In the genomic region with DNA sequence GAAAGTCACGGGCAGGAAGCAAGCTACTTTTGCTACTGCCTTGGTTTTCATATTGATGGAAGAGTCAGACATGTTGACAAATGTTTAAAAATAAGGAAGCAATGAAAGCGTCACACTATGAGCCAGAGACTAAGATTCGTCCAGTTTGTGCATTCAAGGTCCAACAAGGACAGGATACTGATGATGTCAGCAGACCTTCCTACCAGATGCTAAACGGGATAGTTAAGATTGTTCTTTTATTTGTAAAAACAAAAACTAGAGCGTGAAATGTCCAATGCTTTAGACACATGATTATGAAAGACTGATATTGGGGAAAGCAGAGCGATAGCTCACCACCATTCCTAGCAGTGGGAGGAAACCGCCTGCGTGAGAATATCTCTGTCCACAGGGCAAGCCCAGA, we compare ENCODE assay signal across 15 mouse cellular contexts. TPM values are rescaled to one million over a fixed set of nuclear protein-coding genes. Genes with fewer than 3 reads are reported as not detected.
DNase-seq lines count a peak whose midpoint lies in the region; ATAC-seq and TF ChIP-seq lines count a peak whose summit lies in the region.
"Had no signal": no experiment of that assay in that cellular context is flagged by ENCODE, and none has a peak within 500 bp of the region (broad histone marks: within the 10 kb centered on the region; RNA-seq: fewer than 3 reads in every experiment).

No protein-coding gene starts in this region.

- no peaks in the 10 kb centered on the region; the same call in 1 of the 2 replicates for H3K36me3 ChIP-seq in kidney, adult 2 months (ENCODE audit: control insufficient read depth, insufficient read depth, low read length)
- H3K36me3 ChIP-seq in kidney, embryonic 14.5 days (ENCODE audit: control insufficient read depth, insufficient read depth, low read length): no peaks in the 10 kb centered on the region
- H3K36me3 ChIP-seq: embryonic facial prominence, embryonic 13.5 days; intestine, embryonic 15.5 days; limb, embryonic 15.5 days; lung, embryonic 15.5 days had no signal

- H3K9me3 ChIP-seq in kidney, embryonic 14.5 days (ENCODE audit: control insufficient read depth, low read length): no peaks in the 10 kb centered on the region
- H3K9me3 ChIP-seq: embryonic facial prominence, embryonic 13.5 days; forebrain, embryonic 13.5 days; intestine, embryonic 15.5 days; limb, embryonic 15.5 days; lung, embryonic 15.5 days had no signal

- H3K9ac ChIP-seq in kidney, embryonic 14.5 days (ENCODE audit: low read depth, low read length): no peak overlapping the region
- H3K9ac ChIP-seq: embryonic facial prominence, embryonic 13.5 days; forebrain, embryonic 13.5 days; intestine, embryonic 15.5 days; limb, embryonic 15.5 days; lung, embryonic 15.5 days had no signal

- H3K27me3 ChIP-seq in kidney, adult 2 months (replicated peaks; ENCODE audit: control insufficient read depth, insufficient read depth, low read length): no peaks in the 10 kb centered on the region
- no peaks in the 10 kb centered on the region for H3K27me3 ChIP-seq in kidney, embryonic 14.5 days (ENCODE audit: control insufficient read depth, insufficient read depth, low read length)
- H3K27me3 ChIP-seq: embryonic facial prominence, embryonic 13.5 days; forebrain, embryonic 13.5 days; intestine, embryonic 15.5 days; limb, embryonic 15.5 days; lung, embryonic 15.5 days had no signal

- intact Hi-C loops in gastrocnemius, adult 2 months (cut with DNase I): no loop called here
- intact Hi-C loops in gastrocnemius, postnatal 14 days (cut with DNase I; ENCODE audit: low total_unique reads): no loop called here

- TF ChIP-seq POLR2A in kidney, adult 2 months (IDR thresholded peaks at IDR 0.05; ENCODE audit: low read depth, low read length): no peak

- H3K4me2 ChIP-seq in kidney, embryonic 14.5 days (replicated peaks; ENCODE audit: low read depth, low read length): no peak overlapping the region
- H3K4me2 ChIP-seq: embryonic facial prominence, embryonic 13.5 days; forebrain, embryonic 13.5 days; intestine, embryonic 15.5 days; limb, embryonic 15.5 days; lung, embryonic 15.5 days had no signal

- H3K4me3 ChIP-seq in gastrocnemius, adult 2 months: peak overlapping the region; percentile 94
- no peak overlapping the region for H3K4me3 ChIP-seq in kidney, adult 2 months (ENCODE audit: insufficient read depth, low read depth, low read length)
- H3K4me3 ChIP-seq in kidney, embryonic 14.5 days (ENCODE audit: low read length): no peak overlapping the region
- H3K4me3 ChIP-seq: embryonic facial prominence, embryonic 13.5 days; forebrain, embryonic 13.5 days; intestine, embryonic 15.5 days; limb, embryonic 15.5 days; lung, embryonic 15.5 days had no signal

- H3K4me1 ChIP-seq in kidney, adult 2 months (ENCODE audit: control insufficient read depth, insufficient read depth, low read length): peaks cover 38% of the 10 kb centered on the region
- H3K4me1 ChIP-seq in kidney, embryonic 14.5 days (ENCODE audit: control insufficient read depth, insufficient read depth, low read length): peaks cover 14% of the 10 kb centered on the region

- TF ChIP-seq CTCF in gastrocnemius, adult 2 months (IDR thresholded peaks at IDR 0.05): no peak
- no peak for TF ChIP-seq CTCF in kidney, adult 2 months (conservative IDR thresholded peaks at IDR 0.05; ENCODE audit: insufficient read depth, insufficient read length, low read depth, low read length)

- 12% methylated on average over 8 of the region's 8 CpGs for WGBS in kidney, adult 2 months
- WGBS in kidney, embryonic 14.5 days: 72% methylated on average over 8 of the region's 8 CpGs

- no peak for ATAC-seq in kidney, embryonic 14.5 days (ENCODE audit: low FRiP score, low TSS enrichment)
- ATAC-seq: forebrain, embryonic 13.5 days; intestine, embryonic 15.5 days had no signal

- DNase-seq in gastrocnemius, adult 2 months: peak; percentile 20
- DNase-seq in gastrocnemius, postnatal 14 days: no peak
- peak; percentile 49 for DNase-seq in kidney, adult 2 months
- DNase-seq in 3134 (ENCODE audit: extremely low read depth, insufficient read length, low spot score) (peak; percentile 36), NIH3T3 (ENCODE audit: low read depth) (peak; percentile 70)
- no peak for DNase-seq in spleen, postnatal 10 days (ENCODE audit: low spot score in 2 of 2)
- no peak for DNase-seq in cerebellum, adult 9-10 months
- DNase-seq: cerebellum, adult 11-12 months; midbrain, embryonic 14.5 days had no signal

- H3K27ac ChIP-seq in gastrocnemius, adult 2 months: peak overlapping the region; percentile 98
- peak overlapping the region; percentile 87 for H3K27ac ChIP-seq in kidney, adult 2 months (ENCODE audit: insufficient read depth, low read depth, low read length)
- H3K27ac ChIP-seq in kidney, embryonic 14.5 days (ENCODE audit: low read depth, low read length): no peak overlapping the region
- H3K27ac ChIP-seq: embryonic facial prominence, embryonic 13.5 days; forebrain, embryonic 13.5 days; intestine, embryonic 15.5 days; limb, embryonic 15.5 days; lung, embryonic 15.5 days had no signal

RNA-seq across cellular contexts. Expression of a gene that starts 37.5 kb away (rescaled TPM):
- 1 to 10 TPM; 3.4 to 4.0 TPM for total RNA-seq in gastrocnemius, adult 2 months (2021)
- total RNA-seq in gastrocnemius, postnatal 14 days (2021): 1 to 10 TPM; 7.1 to 7.7 TPM
- polyA plus RNA-seq in kidney, adult 2 months (2012; rRNA removed): 18.5 and 23.1 TPM in 2 replicates
- polyA plus RNA-seq in kidney, embryonic 14.5 days (2014; fragmentation: Nextera tagmentation; extraction: Ambion mirVana): 17.4 and 26.5 TPM in 2 replicates

RNA-seq across cellular contexts. Expression of a gene that starts 40.0 kb away (rescaled TPM):
- under 1 TPM; 0.79 to 0.84 TPM for total RNA-seq in gastrocnemius, adult 2 months (2021)
- 1 to 10 TPM; 2.1 to 2.3 TPM for total RNA-seq in gastrocnemius, postnatal 14 days (2021)
- 52.7 and 63.4 TPM in 2 replicates for polyA plus RNA-seq in kidney, adult 2 months (2012; rRNA removed)
- 3.3 and 3.5 TPM in 2 replicates for polyA plus RNA-seq in kidney, embryonic 14.5 days (2014; fragmentation: Nextera tagmentation; extraction: Ambion mirVana)

RNA-seq across cellular contexts. Expression of a gene that starts 56.3 kb away (rescaled TPM):
- total RNA-seq in gastrocnemius, adult 2 months (2021): under 1 TPM; 0.10 to 0.20 TPM
- under 1 TPM; 0.42 to 0.66 TPM for total RNA-seq in gastrocnemius, postnatal 14 days (2021)
- polyA plus RNA-seq in kidney, adult 2 months (2012; rRNA removed): 0.52 and 0.73 TPM in 2 replicates
- polyA plus RNA-seq in kidney, embryonic 14.5 days (2014; fragmentation: Nextera tagmentation; extraction: Ambion mirVana): 2.9 and 4.0 TPM in 2 replicates

Comparison
In these comparisons a context has a peak if more than half of its experiments do, and no peak if none do; other contexts are left out.
1. DNase-seq: peak in gastrocnemius, adult 2 months (single experiment), kidney, adult 2 months (single experiment), 3134 (single experiment) and NIH3T3 (single experiment); none in gastrocnemius, postnatal 14 days (single experiment), spleen, postnatal 10 days (0 of 2) and cerebellum, adult 9-10 months (single experiment).